Mouse (Mus musculus): Measurements from ENCODE around the gene 2310007B03Rik. TPM values are rescaled to one million over a fixed set of nuclear protein-coding genes. Genes with fewer than 3 reads are reported as not detected.

2310007B03Rik gene
- polyA plus RNA-seq, 1 experiment from 2014 or later, result 23.0 TPM

DNA sequence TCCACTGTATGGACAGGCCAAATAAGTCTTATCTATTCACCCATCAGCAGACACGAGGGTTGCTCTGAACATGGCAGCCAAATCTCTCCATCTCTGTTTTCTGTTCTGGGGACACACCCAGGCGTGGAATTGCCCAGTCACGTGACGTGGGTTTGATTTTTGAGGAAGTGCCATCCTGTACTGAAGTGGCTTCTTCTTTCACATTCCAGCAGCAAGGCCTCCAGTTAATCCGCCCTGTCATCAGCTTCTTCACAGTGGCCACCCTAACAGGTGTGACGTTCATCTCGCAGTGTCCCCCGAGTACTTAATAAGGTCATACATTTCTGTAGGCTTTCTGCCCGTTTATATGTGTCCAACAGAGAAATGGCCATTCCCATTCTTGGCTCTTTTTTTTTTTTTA is 4.7 kb upstream of the 2310007B03Rik start:
- ATAC-seq (ENCODE audit: low read depth), result no peak
- Histone ChIP-seq H3K27me3 (ENCODE audit: control insufficient read depth, insufficient read depth, low read depth, low read length) (no peaks in the 10 kb centered on the region), H3K27ac (ENCODE audit: low read length) (no peak overlapping the region), H3K36me3 (ENCODE audit: control insufficient read depth, insufficient read depth, low read length) (no peaks in the 10 kb centered on the region), H3K9ac (ENCODE audit: low read length) (no peak overlapping the region), H3K4me2 (ENCODE audit: low read depth, low read length) (no peak overlapping the region), H3K4me1 (replicated peaks; ENCODE audit: control insufficient read depth, insufficient read depth, low read length) (peaks cover 20% of the 10 kb centered on the region), H3K9me3 (ENCODE audit: control insufficient read depth, low read length) (no peaks in the 10 kb centered on the region), H3K4me3 (ENCODE audit: low read length) (no peak overlapping the region)
- 65% methylated on average over 9 of the region's 9 CpGs for WGBS

DNA sequence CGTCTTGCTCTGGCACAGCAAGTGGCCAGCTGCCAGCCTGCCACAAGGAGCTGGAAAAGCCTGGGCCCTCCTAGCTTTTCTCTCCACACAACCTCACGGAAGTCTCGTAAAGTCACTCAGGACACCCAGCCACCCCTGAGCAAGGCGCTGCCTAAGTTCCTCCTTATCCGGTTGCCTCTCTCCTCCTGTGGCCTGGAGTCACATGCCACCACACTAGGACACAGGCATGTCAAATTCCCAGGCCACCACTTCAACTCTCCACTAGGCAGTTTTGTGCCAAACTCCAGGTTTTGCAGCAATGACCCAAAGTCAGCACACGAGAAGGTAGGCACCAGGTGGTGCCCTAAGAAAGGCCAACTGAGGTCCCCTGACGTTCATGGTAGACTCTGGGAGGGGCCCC is 1.8 kb upstream of the 2310007B03Rik start:
- 66% methylated on average over 7 of the region's 7 CpGs for WGBS
- Histone ChIP-seq H3K4me2 (ENCODE audit: low read depth, low read length) (no peak overlapping the region), H3K9me3 (ENCODE audit: control insufficient read depth, low read length) (no peaks in the 10 kb centered on the region), H3K4me3 (ENCODE audit: low read length) (no peak overlapping the region), H3K27me3 (ENCODE audit: control insufficient read depth, insufficient read depth, low read depth, low read length) (no peaks in the 10 kb centered on the region), H3K36me3 (ENCODE audit: control insufficient read depth, insufficient read depth, low read length) (no peaks in the 10 kb centered on the region), H3K4me1 (replicated peaks; ENCODE audit: control insufficient read depth, insufficient read depth, low read length) (peaks cover 21% of the 10 kb centered on the region), H3K27ac (ENCODE audit: low read length) (peak overlapping the region; percentile 96), H3K9ac (ENCODE audit: low read length) (peak overlapping the region; percentile 1; the same call in 1 of the 2 replicates)
- ATAC-seq (ENCODE audit: low read depth), result no peak

DNA sequence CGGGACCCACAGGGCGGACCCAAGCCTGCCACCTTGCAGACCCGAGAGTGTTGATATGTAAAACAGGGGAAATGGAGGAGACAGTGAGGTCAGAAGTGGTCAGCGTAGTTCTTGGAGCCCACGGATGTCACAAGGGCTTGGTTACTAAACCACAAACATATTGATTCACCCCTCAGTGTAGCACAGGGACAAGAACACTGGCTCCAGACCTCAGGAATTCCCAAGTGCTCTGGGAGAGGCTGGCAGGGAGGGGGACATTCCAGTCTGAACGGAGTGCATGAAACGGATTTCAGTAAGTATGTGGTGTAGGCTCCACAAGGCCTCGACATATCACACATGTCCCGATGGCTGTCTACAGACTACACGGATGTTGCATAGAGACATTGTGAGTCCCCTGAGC is 1.2 kb upstream of the 2310007B03Rik start:
- Histone ChIP-seq H3K4me2 (ENCODE audit: low read depth, low read length) (0 out of 2 replicates have a peak overlapping the region, but pooled peaks have one; percentile 31), H3K4me1 (replicated peaks; ENCODE audit: control insufficient read depth, insufficient read depth, low read length) (peaks cover 21% of the 10 kb centered on the region), H3K9me3 (ENCODE audit: control insufficient read depth, low read length) (no peaks in the 10 kb centered on the region), H3K9ac (ENCODE audit: low read length) (peak overlapping the region; percentile 1; the same call in 1 of the 2 replicates), H3K27me3 (ENCODE audit: control insufficient read depth, insufficient read depth, low read depth, low read length) (no peaks in the 10 kb centered on the region), H3K36me3 (ENCODE audit: control insufficient read depth, insufficient read depth, low read length) (no peaks in the 10 kb centered on the region), H3K27ac (ENCODE audit: low read length) (peak overlapping the region; percentile 96), H3K4me3 (ENCODE audit: low read length) (no peak overlapping the region; the same call in 1 of the 2 replicates)
- WGBS, result 51% methylated on average over 10 of the region's 10 CpGs
- ATAC-seq (ENCODE audit: low read depth), result peak; percentile 63

DNA sequence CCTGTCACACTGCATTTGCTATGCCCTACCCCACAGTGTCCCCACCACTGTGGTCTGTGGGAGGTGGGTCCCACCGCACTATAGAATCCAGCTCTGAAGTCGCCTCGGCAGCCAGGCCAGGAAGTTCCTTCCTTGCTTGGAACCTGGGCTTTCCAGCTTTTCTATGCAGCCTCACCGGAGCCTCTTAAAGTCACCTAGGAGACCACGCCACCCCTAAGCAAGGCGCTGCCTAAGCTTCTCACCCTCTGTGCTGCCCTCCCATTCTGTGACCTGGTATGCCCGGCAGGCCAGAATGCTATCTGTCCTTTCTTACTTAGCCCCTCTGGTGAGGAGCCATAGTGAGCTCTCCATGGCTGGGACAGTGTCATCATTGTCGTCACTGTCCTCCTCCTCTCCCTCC is 602 bp upstream of the 2310007B03Rik start:
- Histone ChIP-seq H3K9ac (ENCODE audit: low read length) (no peak overlapping the region), H3K27ac (ENCODE audit: low read length) (peak overlapping the region; percentile 96), H3K4me2 (ENCODE audit: low read depth, low read length) (0 out of 2 replicates have a peak overlapping the region, but pooled peaks have one; percentile 31), H3K4me3 (ENCODE audit: low read length) (no peak overlapping the region), H3K4me1 (replicated peaks; ENCODE audit: control insufficient read depth, insufficient read depth, low read length) (peaks cover 17% of the 10 kb centered on the region), H3K27me3 (ENCODE audit: control insufficient read depth, insufficient read depth, low read depth, low read length) (no peaks in the 10 kb centered on the region), H3K36me3 (ENCODE audit: control insufficient read depth, insufficient read depth, low read length) (no peaks in the 10 kb centered on the region), H3K9me3 (ENCODE audit: control insufficient read depth, low read length) (no peaks in the 10 kb centered on the region)
- peak; percentile 52 for ATAC-seq (ENCODE audit: low read depth)
- 49% methylated on average over 8 of the region's 8 CpGs for WGBS

DNA sequence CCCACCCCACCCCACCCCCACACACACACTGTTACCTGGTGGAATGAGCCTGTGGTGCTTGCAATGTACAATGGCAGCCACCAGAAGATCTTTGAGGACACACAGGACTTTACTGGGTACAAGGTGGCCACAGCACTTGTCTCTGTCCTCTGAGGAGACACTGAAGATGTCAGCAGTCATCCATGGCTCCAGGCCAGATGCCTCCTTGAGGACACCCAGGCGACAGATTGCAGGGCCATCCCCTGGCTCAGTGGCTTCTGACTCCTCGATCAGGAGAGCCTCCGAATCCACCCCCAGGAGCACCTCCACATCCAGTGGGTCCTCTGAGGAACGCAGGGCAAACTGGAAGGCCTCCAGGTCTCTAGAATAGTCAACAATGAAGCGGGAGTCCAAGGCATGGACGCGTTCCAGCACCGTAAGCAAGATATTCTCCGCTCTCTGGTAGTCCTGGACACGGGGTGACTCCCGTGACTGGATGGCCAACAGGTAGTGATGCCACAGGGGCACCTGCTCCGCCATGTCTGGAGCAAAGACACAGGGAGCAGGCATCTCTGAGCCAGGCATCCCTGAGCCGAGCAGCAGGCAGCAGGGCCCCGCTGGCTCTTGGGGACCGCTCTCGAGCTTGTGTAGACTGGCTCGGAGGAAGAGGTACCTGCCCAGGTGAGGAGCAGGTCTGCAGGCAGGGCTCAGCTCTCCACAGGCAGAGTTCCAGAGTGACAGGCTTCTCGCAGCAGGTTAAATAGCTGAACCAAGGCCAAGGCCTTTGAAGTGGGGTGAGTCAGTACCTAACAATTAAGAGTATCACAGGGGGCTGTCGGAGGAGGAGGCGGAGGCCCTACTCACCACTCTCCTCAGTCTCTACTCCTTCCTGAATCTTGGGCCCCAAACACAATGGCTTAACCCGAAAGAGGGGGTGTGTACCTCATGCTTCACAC is 915 bp downstream of the 2310007B03Rik start:
- Histone ChIP-seq H3K9me3 (ENCODE audit: control insufficient read depth, low read length) (no peaks in the 10 kb centered on the region), H3K4me3 (ENCODE audit: low read length) (peak overlapping the region; percentile 43), H3K4me2 (ENCODE audit: low read depth, low read length) (peak overlapping the region; percentile 45), H3K27ac (ENCODE audit: low read length) (peak overlapping the region; percentile 96), H3K27me3 (ENCODE audit: control insufficient read depth, insufficient read depth, low read depth, low read length) (no peaks in the 10 kb centered on the region), H3K9ac (ENCODE audit: low read length) (peak overlapping the region; percentile 58), H3K36me3 (ENCODE audit: control insufficient read depth, insufficient read depth, low read length) (no peaks in the 10 kb centered on the region), H3K4me1 (replicated peaks; ENCODE audit: control insufficient read depth, insufficient read depth, low read length) (peaks cover 17% of the 10 kb centered on the region)
- peak; percentile 74 for ATAC-seq (ENCODE audit: low read depth)
- 49% methylated on average over 21 of the region's 21 CpGs for WGBS

DNA sequence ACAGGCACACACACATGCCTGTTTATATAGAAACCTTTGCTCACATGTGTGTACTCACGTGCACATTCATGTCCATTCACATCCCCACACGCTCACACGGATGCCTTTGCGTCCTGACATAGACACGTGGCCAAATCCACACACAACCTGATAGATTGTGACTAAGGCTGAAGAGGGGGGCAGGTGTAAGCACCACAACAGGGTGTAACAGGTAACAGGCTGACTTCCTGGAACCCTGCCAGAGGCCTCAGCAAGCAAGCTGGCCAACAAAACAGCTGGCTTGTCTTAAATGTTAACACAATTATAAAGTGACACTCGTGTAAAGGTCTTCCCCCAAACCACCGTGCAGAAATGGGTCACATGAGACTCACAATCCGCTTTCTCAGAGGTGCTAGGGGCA is 1.8 kb downstream of the 2310007B03Rik start:
- 64% methylated on average over 8 of the region's 8 CpGs for WGBS
- Histone ChIP-seq H3K27ac (ENCODE audit: low read length) (peak overlapping the region; percentile 96; the same call in 1 of the 2 replicates), H3K4me2 (ENCODE audit: low read depth, low read length) (peak overlapping the region; percentile 45), H3K36me3 (ENCODE audit: control insufficient read depth, insufficient read depth, low read length) (no peaks in the 10 kb centered on the region), H3K4me1 (replicated peaks; ENCODE audit: control insufficient read depth, insufficient read depth, low read length) (peaks cover 17% of the 10 kb centered on the region), H3K9ac (ENCODE audit: low read length) (peak overlapping the region; percentile 58), H3K4me3 (ENCODE audit: low read length) (peak overlapping the region; percentile 43), H3K27me3 (ENCODE audit: control insufficient read depth, insufficient read depth, low read depth, low read length) (no peaks in the 10 kb centered on the region), H3K9me3 (ENCODE audit: control insufficient read depth, low read length) (no peaks in the 10 kb centered on the region)
- no peak for ATAC-seq (ENCODE audit: low read depth)

DNA sequence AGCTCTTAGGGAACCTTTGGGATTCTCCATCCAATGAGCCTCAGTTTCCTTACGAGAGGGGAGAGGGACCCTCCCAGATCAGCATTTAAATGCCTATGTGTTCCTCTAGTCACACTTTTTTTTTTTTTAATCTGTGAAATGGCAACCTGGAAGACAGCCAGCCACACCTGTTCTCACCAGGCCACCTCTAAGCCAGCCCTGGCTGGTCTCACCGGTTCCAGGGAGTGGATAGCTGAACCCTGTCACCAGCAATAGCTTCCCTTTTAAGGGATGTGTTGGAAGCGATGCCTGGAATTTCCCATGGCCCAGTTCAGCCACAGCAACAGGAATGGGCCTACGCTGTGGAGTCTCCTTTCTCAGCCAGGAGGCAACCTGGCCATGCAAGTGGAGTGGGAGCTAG is 3.2 kb downstream of the 2310007B03Rik start:
- H3K4me1 ChIP-seq (replicated peaks; ENCODE audit: control insufficient read depth, insufficient read depth, low read length), result peaks cover 16% of the 10 kb centered on the region
- H3K9me3 ChIP-seq (ENCODE audit: control insufficient read depth, low read length), result no peaks in the 10 kb centered on the region
- H3K4me3 ChIP-seq (ENCODE audit: low read length), result peak overlapping the region; percentile 43; the same call in 1 of the 2 replicates
- peak overlapping the region; percentile 69 for H3K27ac ChIP-seq (ENCODE audit: low read length)
- peak overlapping the region; percentile 45 for H3K4me2 ChIP-seq (ENCODE audit: low read depth, low read length)
- no peak overlapping the region for H3K9ac ChIP-seq (ENCODE audit: low read length)
- H3K27me3 ChIP-seq (ENCODE audit: control insufficient read depth, insufficient read depth, low read depth, low read length), result no peaks in the 10 kb centered on the region
- H3K36me3 ChIP-seq (ENCODE audit: control insufficient read depth, insufficient read depth, low read length), result no peaks in the 10 kb centered on the region
- 0 out of 2 replicates have a peak, but pooled peaks have one; percentile 15 for ATAC-seq (ENCODE audit: low read depth)
- WGBS, result 68% methylated on average over 4 of the region's 4 CpGs

DNA sequence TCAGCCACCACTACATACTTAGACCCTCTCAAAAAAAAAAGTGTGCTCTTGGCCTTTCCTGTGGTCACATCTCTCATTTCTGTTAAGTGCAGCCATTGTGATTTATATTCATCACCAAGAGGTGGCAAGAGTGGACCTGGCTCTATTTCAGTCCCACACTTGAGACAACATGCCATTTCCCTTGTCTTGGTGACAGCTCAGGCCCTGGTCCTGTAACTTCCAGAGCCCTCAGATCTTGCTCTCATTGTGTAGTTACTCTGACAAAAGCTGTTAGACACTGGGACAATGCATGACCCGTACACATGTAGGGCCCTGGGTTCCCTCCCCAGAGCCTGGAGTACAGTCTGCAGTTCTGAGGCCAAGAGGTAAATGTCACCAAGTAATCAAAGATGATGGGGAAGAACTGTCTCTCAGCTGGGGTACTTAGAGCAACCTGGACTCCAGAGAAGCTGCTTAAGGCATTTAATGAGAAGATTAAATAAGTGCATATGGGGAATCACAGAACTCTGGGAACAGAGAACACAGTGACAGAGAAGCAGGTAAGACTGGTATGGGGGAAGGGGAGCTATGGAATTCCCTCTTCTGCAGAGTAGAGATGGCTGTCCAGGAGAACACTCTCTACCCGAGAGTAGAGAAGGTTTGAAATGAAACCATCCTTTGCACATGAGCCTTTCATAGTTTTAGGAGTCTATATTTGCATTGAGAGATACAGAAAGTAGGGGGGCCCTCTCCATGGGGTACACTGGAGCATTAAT is 9.7 kb downstream of the 2310007B03Rik start:
- Histone ChIP-seq H3K27me3 (ENCODE audit: control insufficient read depth, insufficient read depth, low read depth, low read length) (no peaks in the 10 kb centered on the region), H3K4me3 (ENCODE audit: low read length) (no peak overlapping the region), H3K4me1 (replicated peaks; ENCODE audit: control insufficient read depth, insufficient read depth, low read length) (no peaks in the 10 kb centered on the region), H3K9ac (ENCODE audit: low read length) (no peak overlapping the region), H3K9me3 (ENCODE audit: control insufficient read depth, low read length) (no peaks in the 10 kb centered on the region), H3K4me2 (ENCODE audit: low read depth, low read length) (no peak overlapping the region), H3K36me3 (ENCODE audit: control insufficient read depth, insufficient read depth, low read length) (no peaks in the 10 kb centered on the region), H3K27ac (ENCODE audit: low read length) (peak overlapping the region; percentile 12; the same call in 1 of the 2 replicates)
- 38% methylated on average over 2 of the region's 2 CpGs for WGBS
- no peak for ATAC-seq (ENCODE audit: low read depth)

DNA sequence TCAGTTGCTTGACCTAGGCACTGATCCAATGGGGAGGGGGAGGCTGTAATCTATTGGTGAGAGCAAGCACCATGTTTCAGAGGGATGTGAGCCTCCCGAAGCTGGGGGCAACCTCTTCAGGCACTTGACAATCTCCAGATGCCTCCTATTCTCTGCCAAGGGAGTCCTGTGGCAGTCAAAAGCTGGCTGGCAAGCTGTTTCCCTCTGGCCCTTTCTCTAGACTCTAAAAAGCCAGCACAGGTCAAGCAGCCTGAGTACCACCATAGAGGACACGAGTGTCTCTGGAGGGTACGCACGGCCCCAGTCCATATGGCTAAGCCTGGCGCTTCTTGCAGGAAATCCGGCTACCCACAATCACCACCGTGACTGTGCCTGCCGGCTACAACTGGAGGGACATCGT is 16.6 kb downstream of the 2310007B03Rik start:
- Histone ChIP-seq H3K27me3 (ENCODE audit: control insufficient read depth, insufficient read depth, low read depth, low read length) (no peaks in the 10 kb centered on the region), H3K4me1 (replicated peaks; ENCODE audit: control insufficient read depth, insufficient read depth, low read length) (no peaks in the 10 kb centered on the region), H3K9ac (ENCODE audit: low read length) (no peak overlapping the region), H3K36me3 (ENCODE audit: control insufficient read depth, insufficient read depth, low read length) (no peaks in the 10 kb centered on the region), H3K27ac (ENCODE audit: low read length) (no peak overlapping the region), H3K4me2 (ENCODE audit: low read depth, low read length) (no peak overlapping the region), H3K4me3 (ENCODE audit: low read length) (no peak overlapping the region), H3K9me3 (ENCODE audit: control insufficient read depth, low read length) (no peaks in the 10 kb centered on the region)
- no peak for ATAC-seq (ENCODE audit: low read depth)
- WGBS, result 78% methylated on average over 9 of the region's 9 CpGs

Measured in lung, embryonic 16.5 days (tissue).